Mouse (Mus musculus): ENCODE data around the gene Mgam. TPM values are rescaled to one million over a fixed set of nuclear protein-coding genes. Genes with fewer than 3 reads are reported as not detected.
"Not testable (repeated sequence)": the region's sequence is repeated elsewhere in the genome, so short reads cannot be mapped to it uniquely, and the experiment has no call there.

The Mgam gene
- 0.05 and 0.20 TPM in 2 replicates for polyA plus RNA-seq (2016; fragmentation: Nextera tagmentation; extraction: Ambion mirVana)

DNA sequence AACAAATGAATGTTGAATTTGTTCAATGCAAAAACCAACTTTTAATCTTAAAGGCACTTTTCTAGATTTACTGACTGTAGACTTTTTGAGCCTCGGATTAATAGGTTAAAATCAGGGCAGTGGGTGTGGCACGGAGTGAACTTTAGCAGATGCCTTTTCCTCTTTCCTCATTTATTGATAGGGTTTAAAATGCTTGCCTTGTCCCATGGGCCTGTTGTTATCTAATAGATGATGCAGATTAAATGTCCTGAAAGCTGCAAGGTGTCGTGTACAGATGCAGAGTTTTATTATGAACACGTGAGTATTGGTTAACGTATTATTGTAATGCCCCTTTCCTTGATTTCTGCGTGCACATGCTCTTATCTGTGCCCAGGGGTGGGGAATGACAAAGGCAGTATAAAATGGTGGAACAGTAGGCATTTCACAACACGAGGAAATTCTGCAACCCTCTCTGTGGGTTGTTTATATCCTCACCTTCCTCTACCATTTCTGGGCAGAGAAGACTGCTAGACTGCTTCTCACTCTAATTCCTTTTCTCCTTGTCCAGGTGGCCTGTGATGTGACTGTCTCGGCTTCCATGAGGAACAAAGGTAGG is at the start of gene Mgam:
Gene Mgam (plus strand): TSS at position 426 of the 595 bp plus-strand sequence.
- H3K4me2 ChIP-seq (replicated peaks): no peak within 1 kb of the TSS
- no peaks in the 10 kb centered on the region for H3K36me3 ChIP-seq
- H3K4me3 ChIP-seq: no peak within 1 kb of the TSS
- no peaks in the 10 kb centered on the region for H3K27me3 ChIP-seq (replicated peaks)
- H3K4me1 ChIP-seq: no peaks in the 10 kb centered on the region
- H3K9me3 ChIP-seq: no peaks in the 10 kb centered on the region
- WGBS: 92% methylated on average over 8 of the region's 8 CpGs
- H3K27ac ChIP-seq: no peak within 1 kb of the TSS
- ATAC-seq (ENCODE audit: low FRiP score, low read depth): no peak
- no peak within 1 kb of the TSS for H3K9ac ChIP-seq

DNA sequence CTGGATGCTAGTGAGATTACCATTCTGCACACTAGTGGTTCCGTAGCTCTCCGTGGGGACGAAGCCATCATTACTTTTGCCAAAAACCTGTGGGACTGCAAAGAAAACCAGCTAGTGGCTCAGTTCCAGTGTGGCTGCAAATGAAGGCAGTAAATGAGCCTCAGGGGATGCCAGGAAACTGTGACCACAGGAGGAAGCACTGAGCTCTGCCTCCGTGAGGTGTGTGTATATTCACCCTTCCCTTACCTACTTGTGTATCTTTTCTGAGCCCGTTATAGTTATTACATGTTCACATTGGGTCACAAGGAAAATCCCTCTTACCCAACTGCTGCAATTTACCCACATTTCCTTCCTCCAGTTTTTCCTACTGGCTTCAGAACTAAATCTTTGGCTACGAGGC is 44.3 kb upstream of the Mgam start:
- 85% methylated on average over 6 of the region's 6 CpGs for WGBS
- no peak overlapping the region for H3K9ac ChIP-seq
- no peaks in the 10 kb centered on the region for H3K9me3 ChIP-seq
- no peak overlapping the region for H3K27ac ChIP-seq
- no peaks in the 10 kb centered on the region for H3K4me1 ChIP-seq
- no peak overlapping the region for H3K4me3 ChIP-seq
- H3K27me3 ChIP-seq (replicated peaks): no peaks in the 10 kb centered on the region
- no peak overlapping the region for H3K4me2 ChIP-seq (replicated peaks)
- ATAC-seq (ENCODE audit: low FRiP score, low read depth): no peak
- H3K36me3 ChIP-seq: no peaks in the 10 kb centered on the region

DNA sequence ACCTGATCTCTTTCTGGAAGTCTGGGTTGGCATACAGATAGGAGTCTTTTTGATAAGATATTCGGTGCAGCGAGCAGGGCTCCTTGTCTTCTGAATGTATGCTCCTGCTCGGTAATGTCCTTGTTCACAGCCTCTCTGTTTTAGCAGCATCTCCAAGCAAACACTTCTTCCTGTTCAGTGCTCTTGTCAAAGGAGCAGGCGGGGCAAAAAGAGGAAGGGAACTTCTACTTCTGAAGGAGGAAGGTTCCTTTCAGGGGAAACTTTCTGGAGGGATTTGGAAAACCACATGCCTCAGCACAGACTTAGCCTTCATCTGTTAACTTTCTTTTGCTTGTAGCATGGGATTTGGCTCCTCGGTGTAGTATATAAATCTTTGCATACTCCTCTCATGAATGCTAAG is 43.0 kb upstream of the Mgam start, which contains the start of gene Clec5a:
Gene Clec5a (minus strand): TSS at position 177 of the 400 bp plus-strand sequence.
- no peak within 1 kb of the TSS for H3K27ac ChIP-seq
- no peaks in the 10 kb centered on the region for H3K9me3 ChIP-seq
- no peak within 1 kb of the TSS for H3K4me2 ChIP-seq (replicated peaks)
- H3K4me3 ChIP-seq: no peak within 1 kb of the TSS
- H3K36me3 ChIP-seq: no peaks in the 10 kb centered on the region
- H3K9ac ChIP-seq: no peak within 1 kb of the TSS
- no peaks in the 10 kb centered on the region for H3K27me3 ChIP-seq (replicated peaks)
- H3K4me1 ChIP-seq: no peaks in the 10 kb centered on the region
- no peak for ATAC-seq (ENCODE audit: low FRiP score, low read depth)
- 82% methylated on average over 5 of the region's 5 CpGs for WGBS

DNA sequence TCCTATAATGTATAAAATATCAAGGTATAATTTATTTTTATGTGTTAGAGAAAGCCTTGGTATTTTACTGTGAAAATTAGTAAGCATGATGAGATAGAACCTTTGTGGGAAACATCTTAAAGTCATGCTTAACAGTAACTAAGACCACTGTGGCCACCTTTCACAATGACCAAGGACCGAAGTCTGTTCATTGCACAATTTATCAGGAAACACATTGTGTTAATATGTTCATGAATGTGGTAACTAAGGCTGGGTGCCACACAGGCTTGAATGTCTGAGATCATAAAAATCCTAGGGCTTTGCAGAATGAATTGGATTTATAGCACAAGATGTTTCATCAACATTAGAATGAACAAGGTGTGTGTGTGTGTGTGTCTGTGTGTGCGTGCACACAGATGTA is 40.3 kb upstream of the Mgam start:
- no peak for ATAC-seq (ENCODE audit: low FRiP score, low read depth)

DNA sequence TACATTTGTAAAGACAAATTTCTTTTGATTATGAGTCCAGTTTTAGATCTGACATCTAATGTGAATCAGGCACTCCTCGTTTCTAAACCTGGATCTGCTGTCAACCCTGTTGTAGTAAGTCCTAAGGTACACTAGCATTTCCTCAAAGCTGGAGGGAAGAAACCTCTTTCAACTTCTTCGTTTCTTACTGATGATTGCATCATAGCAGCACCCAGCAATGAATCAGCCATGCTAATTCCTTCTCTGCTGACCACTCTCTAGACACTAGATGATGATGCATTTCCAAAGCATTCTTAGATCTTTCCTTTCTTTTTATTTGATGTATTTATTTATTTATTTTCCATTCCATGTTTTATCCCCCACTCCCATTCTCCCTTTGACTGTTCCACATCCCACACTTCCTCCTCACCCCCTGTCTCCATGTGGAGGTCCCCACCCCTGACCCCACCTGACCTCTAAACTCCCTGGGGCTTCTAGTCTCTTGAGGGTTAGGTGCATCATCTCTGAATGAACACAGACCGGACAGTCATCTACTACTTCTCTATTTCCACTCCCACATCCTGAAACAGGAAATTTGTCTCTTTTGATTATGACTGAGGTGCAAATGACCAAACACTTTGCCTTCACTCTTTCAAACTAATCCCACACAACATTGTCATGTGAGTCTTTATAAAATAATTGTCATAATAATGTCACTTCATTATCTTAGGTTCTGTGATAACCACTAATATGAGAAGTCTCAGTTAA is 33.7 kb upstream of the Mgam start:
- Histone ChIP-seq H3K4me3 (no peak overlapping the region), H3K36me3 (no peaks in the 10 kb centered on the region), H3K27ac (no peak overlapping the region), H3K4me1 (no peaks in the 10 kb centered on the region), H3K27me3 (replicated peaks) (no peaks in the 10 kb centered on the region), H3K9ac (no peak overlapping the region), H3K4me2 (replicated peaks) (no peak overlapping the region), H3K9me3 (no peaks in the 10 kb centered on the region)
- WGBS: 75% methylated on average over 3 of the region's 3 CpGs
- no peak for ATAC-seq (ENCODE audit: low FRiP score, low read depth)

More for the DNA sequence above, 40.3 kb upstream of the Mgam start:
- Histone ChIP-seq H3K4me3 (no peak overlapping the region), H3K9ac (no peak overlapping the region), H3K4me1 (no peaks in the 10 kb centered on the region), H3K27ac (no peak overlapping the region), H3K9me3 (no peaks in the 10 kb centered on the region), H3K4me2 (replicated peaks) (no peak overlapping the region), H3K36me3 (no peaks in the 10 kb centered on the region), H3K27me3 (replicated peaks) (no peaks in the 10 kb centered on the region)
- 91% methylated on average over 2 of the region's 2 CpGs for WGBS

DNA sequence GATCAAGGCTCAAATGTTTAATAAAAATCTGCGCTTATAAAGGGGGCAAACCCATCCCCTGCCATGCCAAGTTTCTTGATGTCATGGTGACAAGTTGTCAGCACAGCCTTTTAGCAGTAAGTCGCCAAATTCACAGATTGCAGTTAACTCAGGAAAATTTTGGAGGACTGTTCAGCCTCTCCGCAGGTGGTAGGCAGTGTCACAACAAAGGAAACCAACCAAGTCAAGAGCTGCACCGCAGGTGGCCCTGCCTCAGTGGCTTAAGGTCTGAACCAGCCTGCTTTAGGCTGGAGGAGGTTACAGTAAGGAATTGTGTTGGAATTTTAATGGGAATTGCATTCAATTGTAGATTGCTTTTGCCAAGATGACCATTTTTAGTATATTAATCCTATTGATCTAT is 30.1 kb upstream of the Mgam start:
- not testable (repeated sequence) for H3K4me1 ChIP-seq; ATAC-seq (ENCODE audit: low FRiP score, low read depth)
- 29% methylated on average over 4 of the region's 4 CpGs for WGBS

DNA sequence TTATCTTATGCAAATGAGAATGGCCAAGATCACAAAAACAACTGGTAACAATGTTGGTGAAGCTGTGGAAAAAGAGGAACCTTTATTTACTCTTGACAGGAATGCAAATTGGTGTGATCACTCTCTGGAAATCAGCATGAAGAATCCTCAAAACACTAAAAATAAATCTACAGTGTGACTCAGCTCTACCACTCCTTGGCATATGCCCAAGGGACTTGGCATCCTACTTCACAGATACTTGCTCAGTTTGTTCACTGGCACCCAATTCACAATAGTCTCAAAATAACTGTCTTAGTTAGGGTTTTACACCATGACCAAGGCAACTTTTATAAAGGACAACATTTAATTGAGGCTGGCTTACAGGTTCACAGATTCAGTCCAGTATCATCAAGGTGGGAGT is 21.2 kb upstream of the Mgam start:
- Histone ChIP-seq H3K27me3 (replicated peaks) (no peaks in the 10 kb centered on the region), H3K36me3 (no peaks in the 10 kb centered on the region), H3K4me2 (replicated peaks) (no peak overlapping the region), H3K27ac (no peak overlapping the region), H3K9me3 (no peaks in the 10 kb centered on the region), H3K9ac (no peak overlapping the region), H3K4me3 (no peak overlapping the region), H3K4me1 (no peaks in the 10 kb centered on the region)
- no peak for ATAC-seq (ENCODE audit: low FRiP score, low read depth)

More for the DNA sequence above, 30.1 kb upstream of the Mgam start:
- H3K27ac ChIP-seq; H3K4me3 ChIP-seq; H3K27me3 ChIP-seq (replicated peaks); H3K9ac ChIP-seq; H3K36me3 ChIP-seq; H3K4me2 ChIP-seq (replicated peaks); H3K9me3 ChIP-seq: not testable (repeated sequence)

DNA sequence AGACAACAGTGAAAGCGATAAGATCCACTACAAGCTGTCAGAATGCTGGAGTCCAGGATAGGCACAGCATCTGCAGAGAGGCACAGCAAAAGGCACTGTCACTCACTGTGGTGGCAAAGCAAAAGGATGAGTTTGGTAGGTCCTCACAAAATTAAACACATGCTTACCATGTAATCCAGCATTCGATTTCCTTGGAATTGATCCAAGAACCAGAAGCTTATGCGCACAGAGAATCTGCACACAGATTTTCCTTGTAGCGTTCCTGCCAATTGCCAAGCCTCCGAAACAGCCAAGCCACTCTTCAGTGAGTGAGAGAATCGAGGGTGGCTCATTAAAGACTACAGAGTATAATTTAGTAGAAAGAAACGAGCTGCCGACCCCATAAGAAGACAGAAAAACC is 18.4 kb upstream of the Mgam start:
- Histone ChIP-seq H3K36me3 (no peaks in the 10 kb centered on the region), H3K4me1 (no peaks in the 10 kb centered on the region), H3K27me3 (replicated peaks) (no peaks in the 10 kb centered on the region), H3K27ac (no peak overlapping the region), H3K4me3 (no peak overlapping the region), H3K4me2 (replicated peaks) (no peak overlapping the region), H3K9ac (no peak overlapping the region), H3K9me3 (no peaks in the 10 kb centered on the region)
- WGBS: 85% methylated on average over 8 of the region's 8 CpGs
- no peak for ATAC-seq (ENCODE audit: low FRiP score, low read depth)

DNA sequence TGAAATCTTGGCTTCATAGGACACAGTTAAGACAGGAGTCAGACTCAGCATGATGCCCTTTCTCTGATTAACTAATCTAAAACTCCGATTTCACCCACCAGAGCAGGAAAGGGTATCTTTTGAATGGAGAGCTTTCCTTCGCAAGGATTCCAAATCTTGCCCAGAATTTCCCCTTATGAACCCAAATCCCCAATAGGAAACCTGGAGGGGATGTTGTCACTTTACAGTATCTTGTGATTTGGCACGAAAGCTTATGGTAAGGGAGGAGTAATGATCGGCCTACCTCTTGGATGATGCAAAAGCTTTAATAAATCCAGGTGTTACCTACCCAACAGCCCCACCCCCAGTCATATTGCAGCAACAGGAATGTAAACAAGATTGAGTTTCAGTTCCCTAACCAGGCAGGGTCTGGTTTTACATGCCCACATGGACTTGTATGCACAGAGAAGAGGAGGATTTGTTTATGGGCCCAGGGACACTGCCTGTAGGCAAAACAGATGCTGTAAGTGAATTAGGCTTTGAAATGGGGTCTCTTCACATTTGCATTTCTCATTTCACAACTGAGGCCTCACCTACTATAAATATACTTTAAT is 15.3 kb upstream of the Mgam start, which contains the start of gene Tas2r138:
Gene Tas2r138 (minus strand): TSS at position 51 of the 593 bp plus-strand sequence.
- Histone ChIP-seq H3K4me1 (no peaks in the 10 kb centered on the region), H3K4me2 (replicated peaks) (no peak within 1 kb of the TSS), H3K4me3 (no peak within 1 kb of the TSS), H3K9me3 (no peaks in the 10 kb centered on the region), H3K36me3 (no peaks in the 10 kb centered on the region), H3K9ac (no peak within 1 kb of the TSS), H3K27ac (no peak within 1 kb of the TSS), H3K27me3 (replicated peaks) (no peaks in the 10 kb centered on the region)
- WGBS: 90% methylated on average over 4 of the region's 4 CpGs
- no peak for ATAC-seq (ENCODE audit: low FRiP score, low read depth)

DNA sequence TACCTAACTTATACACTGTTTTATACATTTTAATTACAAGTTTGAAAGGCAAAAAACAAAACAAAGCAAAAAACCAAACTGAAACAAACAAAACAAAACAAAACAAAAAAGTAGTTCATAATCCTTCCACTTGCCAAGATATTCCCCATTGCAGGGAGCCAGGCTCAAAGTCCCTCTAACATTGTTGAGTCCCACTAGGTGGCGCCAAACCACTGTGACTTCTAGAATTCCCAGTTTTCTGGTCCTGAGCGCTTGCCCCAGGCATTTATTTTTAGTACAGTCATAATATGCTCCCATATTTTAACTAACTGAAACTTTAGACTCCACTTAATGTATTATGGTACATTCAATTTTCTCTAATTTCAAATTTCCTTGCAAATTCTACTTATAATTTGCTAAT is 10.7 kb upstream of the Mgam start:
- Histone ChIP-seq H3K4me3 (no peak overlapping the region), H3K27me3 (replicated peaks) (no peaks in the 10 kb centered on the region), H3K9me3 (no peaks in the 10 kb centered on the region), H3K4me2 (replicated peaks) (no peak overlapping the region), H3K36me3 (no peaks in the 10 kb centered on the region), H3K9ac (no peak overlapping the region), H3K27ac (no peak overlapping the region), H3K4me1 (no peaks in the 10 kb centered on the region)
- 22% methylated on average over 2 of the region's 2 CpGs for WGBS
- no peak for ATAC-seq (ENCODE audit: low FRiP score, low read depth)

DNA sequence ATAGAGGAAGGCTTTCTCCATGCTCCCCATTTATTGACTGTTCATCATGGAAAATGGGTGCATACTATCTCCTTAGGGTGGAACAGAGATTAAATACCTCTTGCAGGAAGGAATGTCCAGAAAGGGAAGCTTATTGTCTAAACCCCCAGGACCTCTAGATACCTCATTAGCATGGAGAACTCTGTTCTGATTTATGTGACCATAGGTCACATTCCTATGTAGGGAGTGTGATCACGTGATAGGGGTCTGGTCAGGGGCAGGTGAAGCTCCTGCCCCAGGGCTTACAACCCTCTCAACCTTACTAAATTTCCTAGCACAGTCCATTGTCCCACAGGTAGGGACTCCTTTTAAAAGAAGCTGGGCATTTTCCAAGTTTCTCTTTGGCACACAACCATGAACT is 2.5 kb upstream of the Mgam start:
- Histone ChIP-seq H3K4me1 (no peaks in the 10 kb centered on the region), H3K27ac (no peak overlapping the region), H3K9me3 (no peaks in the 10 kb centered on the region), H3K4me3 (no peak overlapping the region), H3K4me2 (replicated peaks) (no peak overlapping the region), H3K27me3 (replicated peaks) (no peaks in the 10 kb centered on the region), H3K9ac (no peak overlapping the region), H3K36me3 (no peaks in the 10 kb centered on the region)
- ATAC-seq (ENCODE audit: low FRiP score, low read depth): no peak
- WGBS: 45% methylated on average over 1 of the region's 1 CpGs

DNA sequence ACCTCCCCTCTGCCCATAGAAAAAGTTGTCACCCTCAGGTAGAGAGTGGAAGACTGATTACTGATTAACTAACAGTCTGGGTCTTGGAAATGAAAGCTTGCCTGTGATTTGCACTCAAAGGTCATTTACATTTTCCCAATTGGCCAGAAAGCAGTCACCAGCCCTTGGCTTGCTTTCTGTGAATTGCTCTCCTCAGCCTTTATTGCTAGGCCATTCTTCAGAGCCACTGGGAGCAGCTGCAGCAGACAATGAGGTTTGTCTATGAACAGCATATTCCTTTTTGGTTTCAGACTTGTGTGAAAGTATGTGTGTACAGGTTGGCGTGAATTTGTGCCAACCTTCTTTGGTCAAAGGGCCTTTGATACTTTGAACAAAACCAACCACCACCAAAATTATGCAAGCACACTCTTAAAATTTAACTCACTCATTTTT is 6.0 kb downstream of the Mgam start:
- Histone ChIP-seq H3K9me3 (no peaks in the 10 kb centered on the region), H3K27ac (no peak overlapping the region), H3K9ac (no peak overlapping the region), H3K4me1 (no peaks in the 10 kb centered on the region), H3K4me3 (no peak overlapping the region), H3K36me3 (no peaks in the 10 kb centered on the region), H3K4me2 (replicated peaks) (no peak overlapping the region), H3K27me3 (replicated peaks) (no peaks in the 10 kb centered on the region)
- 18% methylated on average over 1 of the region's 1 CpGs for WGBS
- ATAC-seq (ENCODE audit: low FRiP score, low read depth): no peak

Data from neural tube, embryonic 12.5 days (tissue).